Mouse (Mus musculus): ENCODE data around the gene Zfp597. TPM values are rescaled to one million over a fixed set of nuclear protein-coding genes. Genes with fewer than 3 reads are reported as not detected.
A peak's percentile ranks its signal among the peaks of the same experiment; 100 is the strongest.

Gene Zfp597
- polyA plus RNA-seq, 1 experiment from 2014 or later = 6.1 TPM

GRCm38 (mm10) chr16:3896553-3896952 lies 12.2 kb upstream of the Zfp597 start:
- H3K36me3 ChIP-seq = peaks cover 53% of the 10 kb centered on the region

GRCm38 (mm10) chr16:3896046-3896445 lies 11.7 kb upstream of the Zfp597 start:
- Histone ChIP-seq H3K4me2 (replicated peaks) (no peak overlapping the region), H3K4me1 (no peaks in the 10 kb centered on the region), H3K27ac (no peak overlapping the region), H3K36me3 (peaks cover 47% of the 10 kb centered on the region), H3K4me3 (no peak overlapping the region), H3K9me3 (no peaks in the 10 kb centered on the region), H3K27me3 (no peaks in the 10 kb centered on the region), H3K9ac (no peak overlapping the region)
- WGBS = 83% methylated on average over 6 of the region's 6 CpGs
- ATAC-seq (ENCODE audit: insufficient number of reproducible peaks, insufficient read depth, low FRiP score, low TSS enrichment) = no peak

More at GRCm38 (mm10) chr16:3896553-3896952, 12.2 kb upstream of the Zfp597 start:
- H3K9me3 ChIP-seq = no peaks in the 10 kb centered on the region
- H3K4me1 ChIP-seq = no peaks in the 10 kb centered on the region
- ATAC-seq (ENCODE audit: insufficient number of reproducible peaks, insufficient read depth, low FRiP score, low TSS enrichment) = no peak
- no peak overlapping the region for H3K4me2 ChIP-seq (replicated peaks)
- H3K9ac ChIP-seq = no peak overlapping the region
- no peak overlapping the region for H3K27ac ChIP-seq
- no peaks in the 10 kb centered on the region for H3K27me3 ChIP-seq
- H3K4me3 ChIP-seq = no peak overlapping the region
- WGBS = 94% methylated on average over 1 of the region's 1 CpGs

GRCm38 (mm10) chr16:3895173-3895792 lies 10.9 kb upstream of the Zfp597 start:
- Histone ChIP-seq H3K9ac (no peak overlapping the region), H3K4me2 (replicated peaks) (no peak overlapping the region), H3K27ac (no peak overlapping the region), H3K27me3 (no peaks in the 10 kb centered on the region), H3K36me3 (peaks cover 40% of the 10 kb centered on the region), H3K4me1 (no peaks in the 10 kb centered on the region), H3K9me3 (no peaks in the 10 kb centered on the region), H3K4me3 (no peak overlapping the region)
- ATAC-seq (ENCODE audit: insufficient number of reproducible peaks, insufficient read depth, low FRiP score, low TSS enrichment) = no peak
- WGBS = 63% methylated on average over 9 of the region's 9 CpGs

GRCm38 (mm10) chr16:3893739-3894138 lies 9.4 kb upstream of the Zfp597 start:
- H3K36me3 ChIP-seq = peaks cover 25% of the 10 kb centered on the region
- WGBS = 67% methylated on average over 3 of the region's 3 CpGs
- H3K27me3 ChIP-seq = no peaks in the 10 kb centered on the region
- H3K9ac ChIP-seq = no peak overlapping the region
- H3K4me2 ChIP-seq (replicated peaks) = no peak overlapping the region
- H3K9me3 ChIP-seq = no peaks in the 10 kb centered on the region
- H3K4me1 ChIP-seq = no peaks in the 10 kb centered on the region
- H3K27ac ChIP-seq = no peak overlapping the region
- no peak for ATAC-seq (ENCODE audit: insufficient number of reproducible peaks, insufficient read depth, low FRiP score, low TSS enrichment)
- no peak overlapping the region for H3K4me3 ChIP-seq

GRCm38 (mm10) chr16:3891621-3892295 lies 7.4 kb upstream of the Zfp597 start:
- H3K9ac ChIP-seq = no peak overlapping the region
- no peak for ATAC-seq (ENCODE audit: insufficient number of reproducible peaks, insufficient read depth, low FRiP score, low TSS enrichment)
- H3K27ac ChIP-seq = no peak overlapping the region
- H3K4me2 ChIP-seq (replicated peaks) = no peak overlapping the region
- H3K36me3 ChIP-seq = peaks cover 8% of the 10 kb centered on the region
- H3K27me3 ChIP-seq = no peaks in the 10 kb centered on the region
- H3K4me3 ChIP-seq = no peak overlapping the region
- no peaks in the 10 kb centered on the region for H3K9me3 ChIP-seq
- no peaks in the 10 kb centered on the region for H3K4me1 ChIP-seq
- WGBS = 92% methylated on average over 14 of the region's 14 CpGs

- 0 out of 2 replicates have a peak, but pooled peaks have one; percentile 12 for ATAC-seq (ENCODE audit: insufficient number of reproducible peaks, insufficient read depth, low FRiP score, low TSS enrichment)
- H3K27ac ChIP-seq = peak overlapping the region; percentile 90; the same call in 1 of the 2 replicates
Measured at GRCm38 (mm10) chr16:3885065-3885670, 807 bp upstream of the Zfp597 start.

GRCm38 (mm10) chr16:3876346-3876745 lies 8.0 kb downstream of the Zfp597 start:
- Histone ChIP-seq H3K9me3 (no peaks in the 10 kb centered on the region), H3K4me3 (no peak overlapping the region), H3K4me2 (replicated peaks) (no peak overlapping the region), H3K27me3 (no peaks in the 10 kb centered on the region), H3K36me3 (peaks cover 6% of the 10 kb centered on the region; the same call in 1 of the 2 replicates), H3K27ac (no peak overlapping the region), H3K9ac (no peak overlapping the region), H3K4me1 (0 out of 2 replicates have a peak, but pooled peaks cover 6% of the 10 kb centered on the region)
- WGBS = 94% methylated on average over 4 of the region's 4 CpGs
- no peak for ATAC-seq (ENCODE audit: insufficient number of reproducible peaks, insufficient read depth, low FRiP score, low TSS enrichment)

More at GRCm38 (mm10) chr16:3885065-3885670, 807 bp upstream of the Zfp597 start:
- H3K4me2 ChIP-seq (replicated peaks) = peak overlapping the region; percentile 62
- peak overlapping the region; percentile 87 for H3K4me3 ChIP-seq
- 7% methylated on average over 10 of the region's 10 CpGs for WGBS
- no peaks in the 10 kb centered on the region for H3K9me3 ChIP-seq
- H3K4me1 ChIP-seq = peaks cover 12% of the 10 kb centered on the region
- peaks cover 2% of the 10 kb centered on the region; the same call in 1 of the 2 replicates for H3K36me3 ChIP-seq
- H3K27me3 ChIP-seq = no peaks in the 10 kb centered on the region
- peak overlapping the region; percentile 82 for H3K9ac ChIP-seq

- WGBS = 7% methylated on average over 47 of the region's 47 CpGs
- ATAC-seq (ENCODE audit: insufficient number of reproducible peaks, insufficient read depth, low FRiP score, low TSS enrichment) = peak; percentile 97
Measured at GRCm38 (mm10) chr16:3872216-3873047, 11.9 kb downstream of the Zfp597 start, which contains the start of gene Naa60. TSS of gene Naa60 (plus strand) at chr16:3872375.

GRCm38 (mm10) chr16:3871815-3872214 lies 12.5 kb downstream of the Zfp597 start:
- 0 out of 2 replicates have a peak, but pooled peaks cover 6% of the 10 kb centered on the region for H3K4me1 ChIP-seq
- H3K9ac ChIP-seq = peak overlapping the region; percentile 53
- no peak overlapping the region for H3K27ac ChIP-seq
- no peaks in the 10 kb centered on the region for H3K9me3 ChIP-seq
- no peaks in the 10 kb centered on the region for H3K27me3 ChIP-seq
- peaks cover 13% of the 10 kb centered on the region; the same call in 1 of the 2 replicates for H3K36me3 ChIP-seq
- peak overlapping the region; percentile 78 for H3K4me2 ChIP-seq (replicated peaks)
- WGBS = 2% methylated on average over 16 of the region's 16 CpGs
- H3K4me3 ChIP-seq = peak overlapping the region; percentile 53
- ATAC-seq (ENCODE audit: insufficient number of reproducible peaks, insufficient read depth, low FRiP score, low TSS enrichment) = peak; percentile 8; the same call in 1 of the 2 replicates

More at GRCm38 (mm10) chr16:3872216-3873047, 11.9 kb downstream of the Zfp597 start, which contains the start of gene Naa60:
- no peaks in the 10 kb centered on the region for H3K27me3 ChIP-seq
- H3K4me3 ChIP-seq = peak within 1 kb of the TSS; percentile 53
- H3K4me2 ChIP-seq (replicated peaks) = peak within 1 kb of the TSS; percentile 78
- peak within 1 kb of the TSS; percentile 53 for H3K9ac ChIP-seq
- no peak within 1 kb of the TSS for H3K27ac ChIP-seq
- H3K9me3 ChIP-seq = no peaks in the 10 kb centered on the region
- 0 out of 2 replicates have a peak, but pooled peaks cover 10% of the 10 kb centered on the region for H3K36me3 ChIP-seq
- 0 out of 2 replicates have a peak, but pooled peaks cover 6% of the 10 kb centered on the region for H3K4me1 ChIP-seq

- peaks cover 16% of the 10 kb centered on the region for H3K36me3 ChIP-seq
- no peak overlapping the region for H3K4me3 ChIP-seq
- no peak for ATAC-seq (ENCODE audit: insufficient number of reproducible peaks, insufficient read depth, low FRiP score, low TSS enrichment)
- no peaks in the 10 kb centered on the region for H3K4me1 ChIP-seq
- no peak overlapping the region for H3K4me2 ChIP-seq (replicated peaks)
- no peak overlapping the region for H3K9ac ChIP-seq
- no peaks in the 10 kb centered on the region for H3K9me3 ChIP-seq
- H3K27ac ChIP-seq = no peak overlapping the region
- H3K27me3 ChIP-seq = no peaks in the 10 kb centered on the region
- 90% methylated on average over 4 of the region's 4 CpGs for WGBS
Measured at GRCm38 (mm10) chr16:3859254-3859653, 25.1 kb downstream of the Zfp597 start.

GRCm38 (mm10) chr16:3855776-3856175 lies 28.6 kb downstream of the Zfp597 start:
- WGBS = 79% methylated on average over 1 of the region's 1 CpGs
- Histone ChIP-seq H3K4me3 (no peak overlapping the region), H3K27me3 (no peaks in the 10 kb centered on the region), H3K27ac (no peak overlapping the region), H3K4me2 (replicated peaks) (no peak overlapping the region), H3K36me3 (0 out of 2 replicates have a peak, but pooled peaks cover 4% of the 10 kb centered on the region), H3K9me3 (no peaks in the 10 kb centered on the region), H3K4me1 (no peaks in the 10 kb centered on the region), H3K9ac (no peak overlapping the region)
- ATAC-seq (ENCODE audit: insufficient number of reproducible peaks, insufficient read depth, low FRiP score, low TSS enrichment) = no peak
